Mouse (Mus musculus) ES-Bruce4 (cell line): ENCODE measurements around the gene Gm17334.

Source experiments
- CTCF ChIP-seq: IDR thresholded peaks from one replicate; pipeline ENCODE4 v1.8.1; 2011; ENCODE audit warnings: low read depth, low read length
- POLR2A ChIP-seq: IDR thresholded peaks from one replicate; pipeline ENCODE4 v1.8.1; 2011; ENCODE audit warnings: low read length; ENCODE audit not compliant: insufficient read depth

- TF ChIP-seq CTCF = no peak
- TF ChIP-seq POLR2A = no peak
Measured at GRCm38 (mm10) chr11:53811312-53811711, 38.3 kb upstream of the Gm17334 start.
